Mouse (Mus musculus) cerebellum, postnatal 10 days (tissue): ENCODE data around the gene Oas3.

ENCODE experiments used
- DNase-seq, 2 experiments: peaks; one replicate each; pipeline ENCODE4 v3.0.0; 2021; ENCODE audit warnings: mixed read lengths in 2 of 2

The Oas3 gene

GRCm38 (mm10) chr5:120751206-120751605 is 26.3 kb downstream of the Oas3 start:
- DNase-seq = no peak

GRCm38 (mm10) chr5:120749688-120750087 is 27.8 kb downstream of the Oas3 start, which contains the start of gene Oas2:
Gene Oas2 (minus strand): TSS chr5:120749853.
- no peak for DNase-seq

- peak; percentile 81 to 89 for DNase-seq
These were observed 31.0 kb downstream of the Oas3 start for GRCm38 (mm10) chr5:120746451-120746850.

GRCm38 (mm10) chr5:120742125-120742524 is 35.3 kb downstream of the Oas3 start:
- DNase-seq = peak; percentile 66 to 73

DNA sequence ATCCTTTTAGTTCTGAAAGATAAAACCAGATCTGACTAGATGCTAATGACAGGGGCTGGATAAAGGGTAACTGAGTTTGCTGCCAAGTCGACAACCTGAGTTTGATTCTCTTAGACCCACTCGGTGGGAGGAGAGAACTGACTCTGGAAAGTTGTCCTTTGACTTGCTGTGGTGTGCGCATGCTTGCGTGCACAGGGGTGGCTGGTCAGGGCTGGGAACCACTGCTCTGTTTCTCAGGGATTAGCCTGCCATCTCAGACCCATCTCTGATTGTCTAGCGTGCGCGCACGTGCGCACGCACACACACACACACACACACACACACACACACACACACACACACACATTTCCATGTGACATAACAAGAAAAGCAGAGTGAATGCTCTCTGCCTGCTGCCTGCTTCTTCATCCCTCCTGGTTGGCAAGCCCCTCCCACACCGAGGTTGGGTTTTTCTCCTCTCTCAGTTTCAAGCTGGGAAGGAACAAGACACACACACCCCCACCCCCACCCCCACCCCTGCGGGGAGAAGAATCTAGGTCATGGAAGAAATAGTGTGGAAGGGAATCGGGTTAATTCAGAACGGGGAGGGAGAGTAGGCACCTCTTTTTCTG is 43.0 kb downstream of the Oas3 start:
- DNase-seq = peak; percentile 47 to 56

DNA sequence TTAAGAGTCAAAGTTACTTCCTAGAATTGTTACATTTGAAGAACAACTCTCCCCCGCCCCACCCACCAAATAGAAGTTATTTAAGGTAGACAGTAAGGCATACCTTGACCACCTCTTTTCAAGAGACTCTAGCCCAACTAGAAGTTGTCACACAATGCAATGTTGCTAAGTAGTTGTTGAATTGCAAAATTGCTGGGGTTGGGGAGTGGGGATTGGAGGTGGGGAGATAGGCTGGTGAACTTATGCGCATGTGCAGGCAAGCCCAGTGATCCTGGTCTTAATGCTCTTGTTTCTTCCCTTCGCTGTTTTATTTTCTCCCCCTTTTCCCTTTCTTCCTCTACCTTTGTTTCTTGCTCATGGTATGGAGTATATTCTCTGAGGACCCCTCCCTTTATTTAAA is 43.8 kb downstream of the Oas3 start:
- DNase-seq = no peak

DNA sequence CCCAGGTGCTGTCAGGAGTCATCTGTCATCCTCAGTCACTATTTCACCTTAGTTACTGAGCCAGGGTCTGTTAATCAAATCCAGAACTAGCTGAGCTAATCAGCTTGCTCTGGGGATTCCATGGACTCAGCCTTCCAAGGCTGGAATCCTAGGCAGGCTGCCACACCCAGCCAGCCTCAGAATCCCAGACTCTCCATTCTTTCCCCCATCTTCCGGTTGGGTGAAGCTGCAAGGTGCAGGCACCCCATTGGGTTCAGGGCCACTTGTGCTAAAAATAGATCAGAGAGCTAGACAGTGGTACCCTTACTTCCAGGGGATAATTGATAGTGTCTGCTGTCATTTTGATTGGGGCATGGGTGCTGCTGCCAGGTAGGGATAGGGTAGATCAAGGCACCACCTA is 44.7 kb downstream of the Oas3 start:
- DNase-seq = no peak

- DNase-seq = peak; percentile 69 to 73
These were observed 48.1 kb downstream of the Oas3 start for GRCm38 (mm10) chr5:120729319-120729718.

DNA sequence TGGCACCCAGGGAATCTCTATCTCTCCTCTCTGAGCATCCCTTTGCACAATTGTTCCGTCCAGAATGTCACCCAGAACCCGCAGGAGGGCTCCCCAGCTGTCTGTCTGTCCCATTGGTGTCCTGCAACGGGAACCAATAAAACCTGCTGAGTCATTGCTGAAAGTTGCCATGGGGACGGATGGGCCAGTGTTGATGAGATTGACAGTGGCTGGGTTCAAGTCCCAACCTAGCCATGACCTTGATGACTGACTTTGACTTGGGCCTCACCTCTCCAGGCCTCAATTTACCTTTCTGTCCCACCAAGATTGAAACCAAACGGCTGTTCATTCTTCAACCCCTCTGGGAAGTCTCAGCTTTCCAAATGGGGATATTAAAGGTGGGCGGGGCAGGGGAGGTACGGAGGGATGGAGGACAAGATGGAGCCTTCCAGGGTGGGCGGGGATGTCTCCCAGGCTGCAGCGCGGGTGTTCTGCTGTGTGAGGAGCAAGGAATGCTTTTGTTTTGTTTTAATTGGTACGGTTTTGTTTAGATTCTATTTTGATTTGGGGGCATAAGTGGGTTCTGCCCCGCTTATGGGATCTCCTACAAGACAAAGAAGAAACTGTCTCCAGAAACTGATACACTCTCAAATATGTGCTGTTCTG is 51.5 kb downstream of the Oas3 start:
- no peak for DNase-seq

- DNase-seq = no peak
These were observed 56.5 kb downstream of the Oas3 start for GRCm38 (mm10) chr5:120721005-120721404.

GRCm38 (mm10) chr5:120718600-120719378 is 58.7 kb downstream of the Oas3 start:
- no peak for DNase-seq

- DNase-seq = peak; percentile 76 to 81
These were observed 60.3 kb downstream of the Oas3 start for GRCm38 (mm10) chr5:120717136-120717535.

GRCm38 (mm10) chr5:120714314-120714713 is 63.1 kb downstream of the Oas3 start:
- DNase-seq = peak; percentile 94 to 97

- DNase-seq = no peak
These were observed 64.7 kb downstream of the Oas3 start for GRCm38 (mm10) chr5:120712721-120713120.

DNA sequence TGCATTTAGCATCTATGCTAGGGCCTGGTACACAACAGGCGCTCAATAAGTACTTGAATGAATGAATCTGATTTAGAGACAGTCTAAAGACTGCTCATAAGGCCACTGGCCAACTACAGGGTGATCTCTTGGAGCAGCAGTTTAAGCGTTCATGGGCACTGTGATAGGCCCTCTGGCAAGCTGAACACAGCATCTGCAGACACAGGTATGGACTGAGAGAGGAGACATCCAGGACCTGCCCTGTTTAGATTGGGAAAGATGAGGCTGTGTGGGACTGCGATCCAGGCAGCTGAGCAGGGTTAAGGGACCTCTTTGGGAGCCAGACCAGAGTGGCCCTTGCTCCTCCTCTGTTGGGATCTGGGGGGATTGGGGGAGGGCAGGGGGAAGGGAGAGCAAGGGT is 65.6 kb downstream of the Oas3 start, which contains the start of gene Dtx1:
Dtx1 (minus strand) TSS at position 101 of the 400 bp plus-strand sequence.
- no peak for DNase-seq

- peak; percentile 89 for DNase-seq
These were observed 66.0 kb downstream of the Oas3 start for GRCm38 (mm10) chr5:120711416-120711815.

GRCm38 (mm10) chr5:120710826-120711248 is 66.6 kb downstream of the Oas3 start:
- DNase-seq = peak; percentile 77 to 78

- DNase-seq = peak; percentile 80 to 82
These were observed 67.2 kb downstream of the Oas3 start for GRCm38 (mm10) chr5:120710161-120710825.

DNA sequence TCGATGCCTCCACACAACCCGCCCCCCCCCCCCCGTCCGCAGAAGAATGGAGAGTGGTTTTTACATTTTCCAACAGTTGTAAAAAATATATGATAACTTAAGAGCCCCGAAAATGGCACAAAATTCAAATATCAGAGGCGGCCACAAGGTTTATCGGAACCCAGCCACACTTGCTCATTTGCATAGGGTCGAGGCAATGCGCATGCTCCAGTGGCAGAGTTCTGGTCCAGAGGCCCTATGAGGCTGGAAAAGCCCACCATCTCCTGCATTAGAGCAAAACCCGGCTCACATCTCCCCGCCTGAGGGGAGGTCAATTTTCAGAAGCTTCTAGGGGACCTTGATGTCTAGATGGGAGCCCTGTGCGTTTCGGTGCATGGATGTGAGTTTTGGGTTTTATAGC is 70.5 kb downstream of the Oas3 start:
- DNase-seq = no peak

DNA sequence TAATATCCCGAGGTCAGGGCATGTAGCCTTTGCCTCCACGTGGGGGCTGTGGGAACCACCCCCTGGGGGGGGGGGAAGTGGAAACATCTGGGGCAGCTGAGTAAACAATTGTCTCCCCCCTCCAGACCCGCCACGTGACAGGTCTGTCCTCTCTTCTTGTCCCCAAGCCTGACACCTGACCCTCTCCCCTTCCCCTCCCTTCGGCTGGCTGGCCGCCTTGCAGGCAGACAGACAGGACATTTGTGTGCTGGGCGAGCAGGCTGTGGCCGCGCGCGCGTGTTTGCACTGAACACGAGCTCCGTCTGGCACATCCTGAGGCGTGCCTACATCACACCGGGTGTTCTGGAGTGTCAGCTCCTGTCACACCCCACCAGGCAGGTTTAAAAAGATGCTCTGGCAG is 70.9 kb downstream of the Oas3 start:
- peak; percentile 69 to 81 for DNase-seq

DNA sequence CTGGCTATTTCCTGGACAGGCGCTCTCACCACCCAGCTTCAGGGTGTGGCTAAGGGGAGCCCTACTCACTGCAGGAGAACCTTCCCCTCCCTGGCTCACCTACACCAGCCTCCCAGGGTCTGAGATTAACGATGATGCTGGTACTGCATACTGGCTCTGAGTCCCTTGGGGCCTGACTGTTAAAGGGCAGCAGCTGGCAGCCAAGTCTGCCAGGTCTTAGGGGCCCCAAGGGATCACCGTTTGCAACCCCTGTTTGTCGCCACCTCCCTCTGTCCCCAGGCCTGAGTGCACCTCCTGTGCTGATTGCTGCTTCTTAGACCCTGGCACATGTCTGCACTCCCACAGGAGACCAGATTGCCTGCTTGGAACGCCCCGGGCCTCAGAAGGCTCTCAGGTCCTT is 73.0 kb downstream of the Oas3 start:
- DNase-seq = no peak

- DNase-seq = no peak
These were observed 73.8 kb downstream of the Oas3 start for GRCm38 (mm10) chr5:120703660-120704059.
